ENCODE assay signal across 10 mouse cellular contexts in the genomic region with DNA sequence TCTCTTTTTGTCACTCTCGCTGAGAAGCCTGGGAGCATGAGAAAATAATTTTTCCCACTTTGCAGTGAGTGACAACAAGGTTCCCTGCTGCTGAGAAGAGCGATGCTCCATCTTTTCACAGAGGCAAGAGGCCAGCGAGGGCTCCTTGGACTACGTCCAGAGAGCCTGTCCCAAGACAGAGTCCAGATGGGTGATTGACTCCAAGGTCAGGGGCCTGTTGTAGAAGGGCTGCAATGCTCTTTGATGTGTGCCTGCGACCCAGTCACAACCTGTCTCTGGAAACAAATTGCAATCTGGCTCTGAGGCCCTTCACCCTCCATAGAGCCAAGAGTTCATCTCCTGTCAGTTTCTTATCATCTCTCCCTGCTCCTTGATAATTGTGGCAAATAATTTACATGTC. TPM values are rescaled to one million over a fixed set of nuclear protein-coding genes. Genes with fewer than 3 reads are reported as not detected.
DNase-seq lines count a peak whose midpoint lies in the region; ATAC-seq lines count a peak whose summit lies in the region.
"Had no signal": no experiment of that assay in that cellular context is flagged by ENCODE, and none has a peak within 500 bp of the region (broad histone marks: within the 10 kb centered on the region; RNA-seq: fewer than 3 reads in every experiment).

No protein-coding gene starts in this region.

- no peak overlapping the region for H3K27ac ChIP-seq in forebrain, embryonic 14.5 days (ENCODE audit: low read depth, low read length)
- no peak overlapping the region; the same call in 1 of the 2 replicates for H3K27ac ChIP-seq in forebrain, embryonic 15.5 days (replicated peaks)

- H3K4me1 ChIP-seq in forebrain, embryonic 14.5 days (ENCODE audit: control insufficient read depth, insufficient read depth, low read length): no peaks in the 10 kb centered on the region
- H3K4me1 ChIP-seq in forebrain, embryonic 15.5 days: 0 out of 2 replicates have a peak, but pooled peaks cover 4% of the 10 kb centered on the region

- H3K27me3 ChIP-seq in forebrain, embryonic 14.5 days (replicated peaks; ENCODE audit: control insufficient read depth, insufficient read depth, low read length): no peaks in the 10 kb centered on the region
- no peaks in the 10 kb centered on the region for H3K27me3 ChIP-seq in forebrain, embryonic 15.5 days

- no peak for ATAC-seq in forebrain, embryonic 14.5 days
- ATAC-seq in forebrain, embryonic 15.5 days (replicated peaks): no peak

- H3K4me3 ChIP-seq in forebrain, embryonic 14.5 days (ENCODE audit: low read depth, low read length): no peak overlapping the region
- H3K4me3 ChIP-seq in forebrain, embryonic 15.5 days: no peak overlapping the region

- no peak overlapping the region for H3K9ac ChIP-seq in forebrain, embryonic 14.5 days (ENCODE audit: low read length)
- no peak overlapping the region for H3K9ac ChIP-seq in forebrain, embryonic 15.5 days (replicated peaks)

- H3K4me2 ChIP-seq in forebrain, embryonic 14.5 days (ENCODE audit: low read length): no peak overlapping the region
- H3K4me2 ChIP-seq in forebrain, embryonic 15.5 days (replicated peaks): no peak overlapping the region

- H3K9me3 ChIP-seq in forebrain, embryonic 14.5 days (replicated peaks; ENCODE audit: control insufficient read depth, low read length): no peaks in the 10 kb centered on the region; the same call in 1 of the 2 replicates
- no peaks in the 10 kb centered on the region for H3K9me3 ChIP-seq in forebrain, embryonic 15.5 days

- peak; percentile 36 for DNase-seq in forebrain, embryonic 14.5 days (ENCODE audit: low spot score)
- DNase-seq in MN1 (ENCODE audit: low spot score): peak; percentile 85
- peak; percentile 78 for DNase-seq in embryo, embryonic 10.5 days (ENCODE audit: low spot score)
- peak; percentile 89 for DNase-seq in kidney, adult 9 months
- DNase-seq in gastrocnemius, postnatal 10 days: no peak
- DNase-seq in urinary bladder, postnatal 4 days (ENCODE audit: low spot score in 2 of 2): no peak
- no peak for DNase-seq in right cerebral cortex, adult 2 months (ENCODE audit: low spot score in 2 of 2)

- WGBS in forebrain, embryonic 14.5 days: 55% methylated on average over 5 of the region's 5 CpGs
- WGBS in forebrain, embryonic 15.5 days: 42% methylated on average over 5 of the region's 5 CpGs

- H3K36me3 ChIP-seq in forebrain, embryonic 14.5 days (ENCODE audit: control insufficient read depth, insufficient read depth, low read length): no peaks in the 10 kb centered on the region
- H3K36me3 ChIP-seq in forebrain, embryonic 15.5 days: no peaks in the 10 kb centered on the region

RNA-seq across cellular contexts. Expression of gene Gm9817, which starts 5.2 kb away (rescaled TPM):
- 0.08 TPM in 1 of 2 replicates, not detected in the other for polyA plus RNA-seq in forebrain, embryonic 14.5 days (2014; fragmentation: Nextera tagmentation; extraction: Ambion mirVana)
- 0.18 TPM in 1 of 2 replicates, not detected in the other for polyA plus RNA-seq in forebrain, embryonic 15.5 days (2015; fragmentation: Nextera tagmentation; extraction: Ambion mirVana)
- under 1 TPM; 0.09 to 0.20 TPM for total RNA-seq in gastrocnemius, postnatal 10 days (2021)
- total RNA-seq: hematopoietic stem cell, adult 5-6 weeks had no signal
- polyA plus RNA-seq: neural tube, embryonic 11.5 days had no signal

Comparison
In these comparisons a context has a peak if more than half of its experiments do, and no peak if none do; other contexts are left out.
1. DNase-seq: peak in forebrain, embryonic 14.5 days (single experiment), MN1 (single experiment), embryo, embryonic 10.5 days (single experiment) and kidney, adult 9 months (single experiment); none in gastrocnemius, postnatal 10 days (single experiment), urinary bladder, postnatal 4 days (0 of 2) and right cerebral cortex, adult 2 months (0 of 2).